In genomic region chr6:118079292-118079691, GRCm38 (mm10) we compare ENCODE assay signal across 21 mouse cellular contexts. TPM values are rescaled to one million over a fixed set of nuclear protein-coding genes. Genes with fewer than 3 reads are reported as not detected.
DNase-seq lines count a peak whose midpoint lies in the region; ATAC-seq and TF ChIP-seq lines count a peak whose summit lies in the region.
"Had no signal": no experiment of that assay in that cellular context is flagged by ENCODE, and none has a peak within 500 bp of the region (broad histone marks: within the 10 kb centered on the region; RNA-seq: fewer than 3 reads in every experiment).

No protein-coding gene starts in this region.

- H3K4me2 ChIP-seq in neural tube, embryonic 14.5 days (ENCODE audit: low read depth, low read length) = no peak overlapping the region
- H3K4me2 ChIP-seq in neural tube, embryonic 15.5 days = no peak overlapping the region
- H3K4me2 ChIP-seq in midbrain, embryonic 16.5 days (ENCODE audit: low read length) = no peak overlapping the region
- H3K4me2 ChIP-seq: embryonic facial prominence, embryonic 15.5 days; heart, embryonic 13.5 days; hindbrain, embryonic 15.5 days had no signal

- no peaks in the 10 kb centered on the region for H3K36me3 ChIP-seq in heart, embryonic 10.5 days
- H3K36me3 ChIP-seq in neural tube, embryonic 14.5 days (ENCODE audit: control insufficient read depth, insufficient read depth, low read length) = no peaks in the 10 kb centered on the region
- no peaks in the 10 kb centered on the region for H3K36me3 ChIP-seq in neural tube, embryonic 15.5 days
- no peaks in the 10 kb centered on the region for H3K36me3 ChIP-seq in midbrain, embryonic 16.5 days (ENCODE audit: control insufficient read depth, insufficient read depth, low read length)
- H3K36me3 ChIP-seq: embryonic facial prominence, embryonic 15.5 days; forebrain, embryonic 10.5 days; heart, embryonic 13.5 days; hindbrain, embryonic 15.5 days had no signal

- no peak for TF ChIP-seq POLR2A in lung, adult 2 months (IDR thresholded peaks at IDR 0.05; ENCODE audit: borderline replicate concordance, extremely low read depth, low read depth, low read length)

- no peaks in the 10 kb centered on the region for H3K9me3 ChIP-seq in heart, embryonic 10.5 days
- no peaks in the 10 kb centered on the region for H3K9me3 ChIP-seq in neural tube, embryonic 14.5 days (ENCODE audit: control insufficient read depth, low read length)
- no peaks in the 10 kb centered on the region for H3K9me3 ChIP-seq in neural tube, embryonic 15.5 days (replicated peaks)
- no peaks in the 10 kb centered on the region for H3K9me3 ChIP-seq in midbrain, embryonic 16.5 days (replicated peaks; ENCODE audit: control insufficient read depth, low read length, poor library complexity, severe bottlenecking)
- H3K9me3 ChIP-seq: embryonic facial prominence, embryonic 15.5 days; forebrain, embryonic 10.5 days; heart, embryonic 13.5 days; hindbrain, embryonic 15.5 days had no signal

- no peak overlapping the region for H3K27ac ChIP-seq in heart, embryonic 10.5 days
- no peak overlapping the region for H3K27ac ChIP-seq in neural tube, embryonic 14.5 days (ENCODE audit: low read depth, low read length)
- no peak overlapping the region for H3K27ac ChIP-seq in neural tube, embryonic 15.5 days (replicated peaks)
- no peak overlapping the region for H3K27ac ChIP-seq in midbrain, embryonic 16.5 days (ENCODE audit: low read length)
- H3K27ac ChIP-seq: embryonic facial prominence, embryonic 15.5 days; forebrain, embryonic 10.5 days; heart, embryonic 13.5 days; hindbrain, embryonic 15.5 days had no signal

- H3K9ac ChIP-seq in neural tube, embryonic 14.5 days (replicated peaks; ENCODE audit: low read depth, low read length) = 0 out of 2 replicates have a peak overlapping the region, but pooled peaks have one; percentile 11
- no peak overlapping the region for H3K9ac ChIP-seq in neural tube, embryonic 15.5 days (replicated peaks)
- H3K9ac ChIP-seq in midbrain, embryonic 16.5 days (ENCODE audit: low read depth, low read length) = no peak overlapping the region
- H3K9ac ChIP-seq: embryonic facial prominence, embryonic 15.5 days; heart, embryonic 13.5 days; hindbrain, embryonic 15.5 days had no signal

- peak; percentile 63 for DNase-seq in heart, adult 11 months
- DNase-seq in heart, embryonic 10.5 days (ENCODE audit: low spot score) = no peak
- peak; percentile 1 for DNase-seq in lung, adult 2 months
- DNase-seq in lung, adult 18-20 months = no peak
- DNase-seq in thymus, postnatal 36 days = no peak
- DNase-seq: adrenal gland, postnatal 10 days; cerebellum, adult 11 months; cerebellum, adult 8-10 months; cerebellum, postnatal 14 days; embryo, embryonic 11 days; gastrocnemius, postnatal 14 days; heart, postnatal 36 days had no signal

- no peak overlapping the region for H3K4me3 ChIP-seq in heart, embryonic 10.5 days
- H3K4me3 ChIP-seq in lung, adult 2 months (replicated peaks; ENCODE audit: extremely low read depth, low read depth, low read length) = no peak overlapping the region
- no peak overlapping the region for H3K4me3 ChIP-seq in neural tube, embryonic 14.5 days (ENCODE audit: low read depth, low read length)
- H3K4me3 ChIP-seq in neural tube, embryonic 15.5 days (replicated peaks) = no peak overlapping the region
- no peak overlapping the region for H3K4me3 ChIP-seq in midbrain, embryonic 16.5 days (ENCODE audit: low read depth, low read length)
- H3K4me3 ChIP-seq: embryonic facial prominence, embryonic 15.5 days; erythroblast, embryonic 14.5 days; forebrain, embryonic 10.5 days; heart, embryonic 13.5 days; hindbrain, embryonic 15.5 days had no signal

- WGBS in heart, embryonic 10.5 days = 63% methylated on average over 3 of the region's 3 CpGs
- 72% methylated on average over 3 of the region's 3 CpGs for WGBS in lung, adult 2 months
- 61% methylated on average over 3 of the region's 3 CpGs for whole genome bisulfite sequencing in neural tube, embryonic 14.5 days
- 67% methylated on average over 3 of the region's 3 CpGs for WGBS in neural tube, embryonic 15.5 days
- 64% methylated on average over 3 of the region's 3 CpGs for WGBS in midbrain, embryonic 16.5 days

- peaks cover 25% of the 10 kb centered on the region for H3K4me1 ChIP-seq in heart, embryonic 10.5 days
- peaks cover 21% of the 10 kb centered on the region for H3K4me1 ChIP-seq in lung, adult 2 months (ENCODE audit: control insufficient read depth, insufficient read depth, low read length)
- no peaks in the 10 kb centered on the region for H3K4me1 ChIP-seq in neural tube, embryonic 14.5 days (ENCODE audit: control insufficient read depth, insufficient read depth, low read length)
- peaks cover 17% of the 10 kb centered on the region for H3K4me1 ChIP-seq in neural tube, embryonic 15.5 days
- H3K4me1 ChIP-seq in midbrain, embryonic 16.5 days (ENCODE audit: control insufficient read depth, insufficient read depth, low read length) = peaks cover 12% of the 10 kb centered on the region

- ATAC-seq in neural tube, embryonic 14.5 days (ENCODE audit: low read depth) = no peak
- ATAC-seq in neural tube, embryonic 15.5 days (ENCODE audit: low FRiP score) = no peak
- 0 out of 2 replicates have a peak, but pooled peaks have one; percentile 11 for ATAC-seq in midbrain, embryonic 16.5 days
- ATAC-seq: forebrain, embryonic 16.5 days had no signal

- peaks cover 46% of the 10 kb centered on the region for H3K27me3 ChIP-seq in heart, embryonic 10.5 days (ENCODE audit: insufficient read depth, poor library complexity, severe bottlenecking)
- H3K27me3 ChIP-seq in neural tube, embryonic 14.5 days (ENCODE audit: control insufficient read depth, insufficient read depth, low read length) = no peaks in the 10 kb centered on the region
- H3K27me3 ChIP-seq in neural tube, embryonic 15.5 days (replicated peaks) = no peaks in the 10 kb centered on the region
- no peaks in the 10 kb centered on the region for H3K27me3 ChIP-seq in midbrain, embryonic 16.5 days (ENCODE audit: control insufficient read depth, insufficient read depth, low read depth, low read length)
- H3K27me3 ChIP-seq: embryonic facial prominence, embryonic 15.5 days; hindbrain, embryonic 15.5 days had no signal

- TF ChIP-seq CTCF in lung, adult 2 months (IDR thresholded peaks at IDR 0.05; ENCODE audit: insufficient read depth, low read length) = no peak

RNA-seq across cellular contexts. Expression of gene Csgalnact2, which starts 59.6 kb away (rescaled TPM):
- 7.3 and 10.5 TPM in 2 replicates for polyA plus RNA-seq in heart, embryonic 10.5 days (2016; fragmentation: Nextera tagmentation; extraction: Ambion mirVana)
- polyA plus RNA-seq in lung, adult 2 months (2012; rRNA removed) = 8.0 and 10.7 TPM in 2 replicates
- 12.6 and 13.2 TPM in 2 replicates for polyA plus RNA-seq in neural tube, embryonic 14.5 days (2014; fragmentation: Nextera tagmentation; extraction: Ambion mirVana)
- 9.9 and 10.7 TPM in 2 replicates for polyA plus RNA-seq in neural tube, embryonic 15.5 days (2015; fragmentation: Nextera tagmentation; extraction: Ambion mirVana)
- polyA plus RNA-seq in midbrain, embryonic 16.5 days (2015; fragmentation: Nextera tagmentation; extraction: Ambion mirVana) = 10.4 and 11.8 TPM in 2 replicates

Comparison
In these comparisons a context has a peak if more than half of its experiments do, and no peak if none do; other contexts are left out.
1. DNase-seq: peak in heart, adult 11 months (single experiment) and lung, adult 2 months (single experiment); none in heart, embryonic 10.5 days (single experiment), lung, adult 18-20 months (0 of 2) and thymus, postnatal 36 days (0 of 2).